Mouse (Mus musculus) midbrain, embryonic 16.5 days (tissue): ENCODE measurements around the gene Rft1. TPM values are rescaled to one million over a fixed set of nuclear protein-coding genes. Genes with fewer than 3 reads are reported as not detected.

ENCODE experiments used
- ATAC-seq: fragments of 200-750 bp; cut with Nextera tagmentation; 2 replicates; pipeline ENCODE4 v1.8.0; 2017; ENCODE audit warnings: moderate TSS enrichment
- H3K27ac ChIP-seq: fragments of 300-500 bp; sonication (generic); 2 replicates; pipeline ENCODE4 v1.5.1; 2014; ENCODE audit warnings: mild to moderate bottlenecking, low read length, mixed read lengths
- H3K27me3 ChIP-seq: fragments of 300-500 bp; sonication (generic); 2 replicates; pipeline ENCODE4 v1.6.1; 2014; ENCODE audit warnings: low read depth, low read length, mixed read lengths; ENCODE audit not compliant: control insufficient read depth, insufficient read depth
- H3K36me3 ChIP-seq: fragments of 300-500 bp; sonication (generic); 2 replicates; pipeline ENCODE4 v1.6.1; 2014; ENCODE audit warnings: mild to moderate bottlenecking, low read length, moderate library complexity, mixed read lengths; ENCODE audit not compliant: control insufficient read depth, insufficient read depth
- H3K4me1 ChIP-seq: fragments of 300-500 bp; sonication (generic); 2 replicates; pipeline ENCODE4 v1.6.1; 2014; ENCODE audit warnings: mild to moderate bottlenecking, low read length, mixed read lengths; ENCODE audit not compliant: control insufficient read depth, insufficient read depth
- H3K4me2 ChIP-seq: fragments of 300-500 bp; sonication (generic); 2 replicates; pipeline ENCODE4 v1.6.1; 2014; ENCODE audit warnings: mild to moderate bottlenecking, low read length, mixed read lengths
- H3K4me3 ChIP-seq: fragments of 300-500 bp; sonication (generic); 2 replicates; pipeline ENCODE4 v1.5.1; 2014; ENCODE audit warnings: low read depth, mild to moderate bottlenecking, low read length, moderate library complexity, mixed read lengths
- H3K9ac ChIP-seq: fragments of 300-500 bp; sonication (generic); 2 replicates; pipeline ENCODE4 v1.6.1; 2014; ENCODE audit warnings: low read depth, low read length, mixed read lengths
- H3K9me3 ChIP-seq: fragments of 300-500 bp; sonication (generic); replicated peaks from 2 replicates; pipeline ENCODE4 v1.6.1; 2014; ENCODE audit warnings: mild to moderate bottlenecking, low read length, mixed read lengths; ENCODE audit not compliant: control insufficient read depth, poor library complexity, severe bottlenecking
- WGBS: fragments of 180-500 bp; shearing (Covaris S2); extraction: QIAGEN DNeasy Blood & Tissue Kit; methylation state at CpG from one replicate; pipeline ENCODE4 v1.1.7; 2014; 5-methylcytosine and 5-hydroxymethylcytosine counted together
- polyA plus RNA-seq: library from polyadenylated mRNA; unstranded; fragments of >200 nt; fragmentation: Nextera tagmentation; extraction: Ambion mirVana; gene quantifications from 2 replicates; pipeline ENCODE4 v1.2.1, GENCODE M21; 2015

The Rft1 gene
- polyA plus RNA-seq, 1 experiment from 2014 or later: 9.4 TPM

DNA sequence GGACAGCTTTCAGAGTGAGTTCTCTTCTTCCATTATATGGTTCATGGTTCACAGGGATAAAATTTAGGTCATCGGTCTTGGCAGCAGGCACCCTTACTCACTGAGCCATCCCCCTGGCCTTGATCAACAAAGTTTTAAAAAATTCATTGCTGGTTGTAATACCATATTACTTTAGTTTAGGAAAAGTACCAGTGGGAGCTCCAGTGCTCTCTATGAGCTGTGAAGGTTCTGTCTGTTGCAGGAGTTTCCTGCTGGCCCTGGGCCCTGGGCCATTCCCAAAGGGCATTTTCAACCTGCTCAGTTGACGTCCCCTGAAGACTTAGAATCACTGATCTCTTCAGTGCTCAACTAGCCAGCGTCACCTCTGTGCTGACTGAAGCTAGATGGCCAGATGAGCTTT, 28.0 kb downstream of the Rft1 start:
- H3K27ac ChIP-seq: no peak overlapping the region
- 95% methylated on average over 3 of the region's 3 CpGs for WGBS
- no peak overlapping the region for H3K9ac ChIP-seq
- 0 out of 2 replicates have a peak, but pooled peaks cover 6% of the 10 kb centered on the region for H3K36me3 ChIP-seq
- ATAC-seq: no peak
- H3K4me1 ChIP-seq: no peaks in the 10 kb centered on the region
- H3K4me2 ChIP-seq: no peak overlapping the region
- no peaks in the 10 kb centered on the region for H3K27me3 ChIP-seq
- no peaks in the 10 kb centered on the region for H3K9me3 ChIP-seq
- no peak overlapping the region for H3K4me3 ChIP-seq

DNA sequence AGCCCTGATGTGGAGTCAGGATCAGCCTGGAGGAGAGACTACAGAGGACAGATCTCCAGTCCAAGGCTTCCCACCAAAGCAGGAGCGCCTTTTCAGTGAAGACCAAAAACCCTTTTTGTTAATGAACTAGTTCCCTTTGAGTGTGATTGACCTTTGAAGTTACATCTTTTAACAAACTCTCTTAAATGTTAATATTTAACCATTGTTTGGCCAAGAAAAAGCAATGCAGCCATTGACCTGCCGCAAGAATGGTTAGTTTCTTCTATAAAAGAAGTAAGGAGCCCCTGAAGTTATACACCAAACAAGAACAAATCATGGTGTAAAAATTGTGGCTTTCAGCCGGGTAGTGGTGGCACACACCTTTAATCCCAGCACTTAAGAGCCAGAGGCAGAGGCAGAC, 36.5 kb downstream of the Rft1 start:
- H3K4me2 ChIP-seq: no peak overlapping the region
- peaks cover 4% of the 10 kb centered on the region for H3K4me1 ChIP-seq
- H3K9me3 ChIP-seq: no peaks in the 10 kb centered on the region
- no peak for ATAC-seq
- no peak overlapping the region for H3K27ac ChIP-seq
- H3K9ac ChIP-seq: no peak overlapping the region
- no peak overlapping the region for H3K4me3 ChIP-seq
- peaks cover 5% of the 10 kb centered on the region; the same call in 1 of the 2 replicates for H3K36me3 ChIP-seq
- H3K27me3 ChIP-seq: no peaks in the 10 kb centered on the region
- 94% methylated on average over 3 of the region's 3 CpGs for WGBS

GRCm38 (mm10) chr14:30692439-30692838, 38.3 kb downstream of the Rft1 start:
- H3K9me3 ChIP-seq: no peaks in the 10 kb centered on the region
- H3K27ac ChIP-seq: no peak overlapping the region
- H3K4me3 ChIP-seq: no peak overlapping the region
- no peak overlapping the region for H3K9ac ChIP-seq
- H3K4me1 ChIP-seq: peaks cover 6% of the 10 kb centered on the region
- H3K36me3 ChIP-seq: peaks cover 5% of the 10 kb centered on the region; the same call in 1 of the 2 replicates
- WGBS: 90% methylated on average over 6 of the region's 6 CpGs
- H3K27me3 ChIP-seq: no peaks in the 10 kb centered on the region
- ATAC-seq: no peak
- no peak overlapping the region for H3K4me2 ChIP-seq

DNA sequence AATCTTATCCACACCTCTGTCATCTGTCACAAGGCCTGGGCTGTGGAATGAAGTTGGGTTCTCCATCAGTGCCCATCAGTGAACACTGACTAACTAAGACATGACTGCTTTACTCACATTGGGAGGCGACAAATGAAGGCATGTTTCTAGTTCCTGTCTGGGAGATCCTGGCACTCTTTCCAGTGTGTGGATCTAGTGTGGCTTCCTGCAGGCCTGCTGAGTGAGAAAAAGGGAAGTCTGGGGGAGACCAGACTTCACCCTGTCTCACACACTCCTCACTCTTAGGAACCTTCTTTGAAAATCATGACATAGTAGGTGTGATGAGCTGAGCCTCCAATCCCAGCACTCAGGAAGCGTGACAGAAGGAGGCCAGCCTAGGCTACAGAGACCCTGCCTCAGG, 40.6 kb downstream of the Rft1 start:
- H3K36me3 ChIP-seq: peaks cover under 1% of the 10 kb centered on the region; the same call in 1 of the 2 replicates
- no peaks in the 10 kb centered on the region for H3K27me3 ChIP-seq
- H3K4me2 ChIP-seq: no peak overlapping the region
- no peak overlapping the region for H3K4me3 ChIP-seq
- WGBS: 82% methylated on average over 2 of the region's 2 CpGs
- no peak overlapping the region for H3K27ac ChIP-seq
- peaks cover 16% of the 10 kb centered on the region for H3K4me1 ChIP-seq
- H3K9me3 ChIP-seq: no peaks in the 10 kb centered on the region
- no peak for ATAC-seq
- no peak overlapping the region for H3K9ac ChIP-seq

GRCm38 (mm10) chr14:30695609-30696008, 41.4 kb downstream of the Rft1 start:
- no peaks in the 10 kb centered on the region; the same call in 1 of the 2 replicates for H3K36me3 ChIP-seq
- no peaks in the 10 kb centered on the region for H3K9me3 ChIP-seq
- no peak for ATAC-seq
- H3K27me3 ChIP-seq: no peaks in the 10 kb centered on the region
- peaks cover 16% of the 10 kb centered on the region for H3K4me1 ChIP-seq
- H3K4me3 ChIP-seq: no peak overlapping the region
- H3K4me2 ChIP-seq: no peak overlapping the region
- no peak overlapping the region for H3K9ac ChIP-seq
- WGBS: 51% methylated on average over 4 of the region's 4 CpGs
- no peak overlapping the region; the same call in 1 of the 2 replicates for H3K27ac ChIP-seq

DNA sequence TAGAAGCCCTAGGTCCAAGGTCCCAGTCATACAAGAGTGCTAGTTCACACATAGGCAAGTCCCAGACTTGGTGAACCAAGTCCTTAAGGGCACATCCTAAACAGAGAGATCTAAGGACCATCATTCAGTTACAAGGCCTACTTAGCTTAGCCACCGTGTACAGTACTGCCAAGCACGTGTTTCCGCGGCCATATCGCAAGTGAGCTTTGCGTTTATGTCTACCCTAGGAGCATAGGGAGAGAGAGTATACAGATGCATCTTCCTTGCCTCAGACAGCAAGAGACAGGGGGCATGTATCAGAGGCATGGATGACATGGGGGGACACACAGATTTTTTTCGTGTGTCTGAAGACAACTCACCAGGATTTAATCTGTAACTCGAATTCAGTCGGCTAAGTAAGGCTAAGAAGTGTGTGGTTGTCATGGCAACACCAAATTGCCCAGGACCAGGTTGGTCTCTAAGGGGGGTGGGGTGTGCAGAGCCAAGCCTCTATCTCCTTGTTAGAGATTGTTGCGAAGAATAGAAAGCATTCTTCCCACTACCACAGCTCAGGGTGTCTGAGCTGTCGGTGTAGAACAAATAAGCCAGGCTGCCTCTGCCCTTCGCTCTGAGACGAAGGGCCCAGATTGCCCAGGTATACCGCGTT, 43.4 kb downstream of the Rft1 start:
- H3K4me2 ChIP-seq: peak overlapping the region; percentile 1; the same call in 1 of the 2 replicates
- no peak overlapping the region for H3K4me3 ChIP-seq
- H3K36me3 ChIP-seq: no peaks in the 10 kb centered on the region; the same call in 1 of the 2 replicates
- no peak overlapping the region for H3K9ac ChIP-seq
- no peaks in the 10 kb centered on the region for H3K27me3 ChIP-seq
- peak overlapping the region; percentile 64 for H3K27ac ChIP-seq
- peaks cover 16% of the 10 kb centered on the region for H3K4me1 ChIP-seq
- no peaks in the 10 kb centered on the region for H3K9me3 ChIP-seq
- peak; percentile 86 for ATAC-seq
- WGBS: 58% methylated on average over 15 of the region's 15 CpGs

DNA sequence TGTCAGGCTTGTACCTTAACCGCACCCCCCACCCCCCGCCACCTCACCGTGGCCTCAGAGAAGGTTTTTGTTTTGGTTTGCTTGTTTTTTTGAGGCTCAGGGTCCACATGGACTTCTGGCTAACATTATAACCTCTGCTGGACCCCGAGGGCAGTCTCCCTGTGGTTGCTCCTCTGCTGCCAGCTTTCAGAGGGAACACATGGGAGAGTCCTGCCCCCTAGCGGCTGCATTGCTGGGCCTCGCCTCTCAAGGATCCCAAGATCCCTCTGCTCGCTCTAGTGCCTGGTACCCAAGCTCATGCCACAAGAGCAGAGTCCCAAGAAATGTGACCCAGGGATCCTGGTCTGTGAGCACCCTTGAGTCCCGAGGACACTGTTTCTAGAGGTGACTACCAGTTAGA, 45.5 kb downstream of the Rft1 start:
- Histone ChIP-seq H3K27me3 (no peaks in the 10 kb centered on the region), H3K9ac (no peak overlapping the region), H3K4me3 (no peak overlapping the region), H3K4me2 (no peak overlapping the region), H3K9me3 (no peaks in the 10 kb centered on the region), H3K27ac (no peak overlapping the region), H3K4me1 (peaks cover 16% of the 10 kb centered on the region), H3K36me3 (no peaks in the 10 kb centered on the region)
- WGBS: 36% methylated on average over 8 of the region's 8 CpGs
- no peak for ATAC-seq

GRCm38 (mm10) chr14:30702512-30702911, 48.4 kb downstream of the Rft1 start:
- H3K27ac ChIP-seq: no peak overlapping the region
- H3K4me3 ChIP-seq: no peak overlapping the region
- no peak overlapping the region for H3K4me2 ChIP-seq
- H3K27me3 ChIP-seq: no peaks in the 10 kb centered on the region
- no peak for ATAC-seq
- H3K36me3 ChIP-seq: no peaks in the 10 kb centered on the region
- H3K9ac ChIP-seq: no peak overlapping the region
- H3K9me3 ChIP-seq: no peaks in the 10 kb centered on the region
- H3K4me1 ChIP-seq: peaks cover 10% of the 10 kb centered on the region
- 49% methylated on average over 5 of the region's 5 CpGs for WGBS

DNA sequence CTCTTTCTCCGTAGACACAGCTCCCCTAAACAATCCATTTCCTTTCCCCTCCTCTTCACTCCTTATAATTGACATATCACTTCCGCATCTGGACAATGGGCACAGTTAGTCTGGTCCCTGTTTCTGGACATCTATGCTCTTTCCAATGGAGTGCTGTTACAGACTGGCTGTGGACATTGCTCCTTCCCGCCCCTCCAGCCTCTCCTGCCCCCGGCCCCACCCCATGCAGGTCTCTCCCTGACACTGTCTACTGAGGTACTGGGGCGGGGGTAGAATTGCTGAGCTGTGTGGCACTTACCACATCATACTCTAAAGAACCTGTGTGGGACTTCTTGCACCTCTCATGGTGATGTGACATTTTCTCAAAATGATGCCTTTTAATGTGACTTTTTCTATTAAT, 48.9 kb downstream of the Rft1 start:
- H3K9ac ChIP-seq: no peak overlapping the region
- no peak overlapping the region for H3K27ac ChIP-seq
- no peak overlapping the region for H3K4me2 ChIP-seq
- no peak for ATAC-seq
- no peaks in the 10 kb centered on the region for H3K9me3 ChIP-seq
- H3K4me3 ChIP-seq: no peak overlapping the region
- WGBS: 85% methylated on average over 5 of the region's 5 CpGs
- H3K27me3 ChIP-seq: no peaks in the 10 kb centered on the region
- H3K4me1 ChIP-seq: peaks cover 4% of the 10 kb centered on the region
- H3K36me3 ChIP-seq: no peaks in the 10 kb centered on the region
